Mouse (Mus musculus) gastrocnemius, postnatal 36 days (tissue): ENCODE data around the gene Kdelr3. TPM values are rescaled to one million over a fixed set of nuclear protein-coding genes. Genes with fewer than 3 reads are reported as not detected.

ENCODE experiments used
- DNase-seq, 2 experiments: peaks; one replicate each; pipeline ENCODE4 v3.0.0; 2022
- intact Hi-C: fragments of 180-260 bp; cut with DNase I; formaldehyde crosslinking; loops from one replicate; pipeline ENCODE4 v1.15.1; 2025
- microRNA-seq, 2 experiments: library from miRNA; unstranded; fragments of <30 nt; microRNA quantifications; one replicate each; pipeline ENCODE4 v1.2.0; 2021
- total RNA-seq, 2 experiments: library from RNA; stranded (reverse); gene quantifications; 2 replicates each; pipeline ENCODE4 v1.2.3; 2021

The Kdelr3 gene
- total RNA-seq, 2 experiments from 2014 or later: 4.0 to 4.3 TPM

GRCm38 (mm10) chr15:79552566-79552965, 36.4 kb downstream of the Kdelr3 start:
- intact Hi-C loops: no loop called here
- no peak for DNase-seq

- intact Hi-C loops: no loop called here
- no peak for DNase-seq
These were observed 43.4 kb downstream of the Kdelr3 start for GRCm38 (mm10) chr15:79559649-79560048.

- no peak for DNase-seq
- intact Hi-C loops: no loop called here
These were observed 46.2 kb downstream of the Kdelr3 start for GRCm38 (mm10) chr15:79562417-79562816.

- no peak for DNase-seq
- intact Hi-C loops: no loop called here
These were observed 59.5 kb downstream of the Kdelr3 start for GRCm38 (mm10) chr15:79575543-79576222.

GRCm38 (mm10) chr15:79576947-79577346, 60.7 kb downstream of the Kdelr3 start:
- intact Hi-C loops: no loop called here

More at GRCm38 (mm10) chr15:79576947-79577346, 60.7 kb downstream of the Kdelr3 start:
- DNase-seq: no peak

Small RNAs within 50 kb of the gene (microRNA-seq; reads per million reads assigned to microRNA genes)
- 0 reads per million in 2 experiments for gene Gm44302

Other genes starting within 250 kb of the Kdelr3 start
- gene Baiap2l2, start 230.9 kb upstream of the Kdelr3 start, total RNA-seq: 1 to 10 TPM; 1.0 to 1.5 TPM
- 10 to 100 TPM; 15.2 to 16.1 TPM for gene Pla2g6, start 188.0 kb upstream of the Kdelr3 start, total RNA-seq
- gene Maff, start 169.8 kb upstream of the Kdelr3 start, total RNA-seq: 1 to 10 TPM; 3.4 to 4.0 TPM
- 10 to 100 TPM; 23.2 to 30.0 TPM for gene Tmem184b, start 112.8 kb upstream of the Kdelr3 start, total RNA-seq
- 10 to 100 TPM; 46.7 to 50.7 TPM for gene Csnk1e, start 60.8 kb upstream of the Kdelr3 start, total RNA-seq
- not detected for gene Kcnj4, start 11.2 kb upstream of the Kdelr3 start, total RNA-seq
- gene Ddx17, start 30.3 kb downstream of the Kdelr3 start, total RNA-seq: 10 to 100 TPM; 54.3 to 67.2 TPM
- gene Dmc1, start 88.7 kb downstream of the Kdelr3 start, total RNA-seq: not detected
- under 1 TPM; 0.81 to 0.87 TPM for gene Fam227a, start 142.5 kb downstream of the Kdelr3 start, total RNA-seq
- gene Cby1, start 142.8 kb downstream of the Kdelr3 start, total RNA-seq: 10 to 100 TPM; 12.1 to 14.5 TPM
- 10 to 100 TPM; 56.5 to 60.2 TPM for gene Tomm22, start 154.4 kb downstream of the Kdelr3 start, total RNA-seq
- 10 to 100 TPM; 12.1 to 13.3 TPM for gene Josd1, start 171.5 kb downstream of the Kdelr3 start, total RNA-seq
- gene Gtpbp1, start 174.4 kb downstream of the Kdelr3 start, total RNA-seq: 10 to 100 TPM; 22.5 to 24.2 TPM
- 10 to 100 TPM; 76.2 to 86.8 TPM for gene Sun2, start 226.1 kb downstream of the Kdelr3 start, total RNA-seq